Comparison of ENCODE assay signal across 5 mouse cellular contexts in the genomic region with DNA sequence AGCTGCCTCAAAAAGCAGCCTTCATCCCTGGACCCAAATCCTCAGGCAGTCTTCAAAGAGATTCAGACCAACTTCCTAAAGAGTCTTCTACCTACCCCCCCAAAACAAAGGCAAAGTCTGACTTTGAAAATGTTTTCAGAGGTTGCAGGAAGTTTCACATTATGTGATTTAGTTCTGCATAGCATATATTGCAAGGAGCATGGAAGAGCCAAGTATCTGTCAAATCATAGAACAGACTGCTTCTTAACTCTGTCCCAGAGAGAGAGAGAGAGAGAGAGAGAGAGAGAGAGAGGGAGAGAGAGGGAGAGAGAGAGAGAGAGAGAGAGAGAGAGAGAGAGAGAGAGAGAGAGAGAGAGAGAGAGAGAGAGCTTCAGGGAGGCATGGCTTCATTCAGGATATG.
DNase-seq lines count a peak whose midpoint lies in the region; ATAC-seq and TF ChIP-seq lines count a peak whose summit lies in the region.
"Not testable (repeated sequence)": the region's sequence is repeated elsewhere in the genome, so short reads cannot be mapped to it uniquely, and the experiment has no call there.

No protein-coding gene starts in this region.

- ATAC-seq in embryonic facial prominence, embryonic 14.5 days (ENCODE audit: low read depth); lung, embryonic 14.5 days (ENCODE audit: insufficient read depth); lung, postnatal 0 days: not testable (repeated sequence)
- ATAC-seq in forebrain, postnatal 0 days, result peak; percentile 51; the same call in 1 of the 2 replicates
- ATAC-seq in lung, embryonic 16.5 days (ENCODE audit: low read depth), result peak; percentile 32; the same call in 1 of the 2 replicates

- H3K4me2 ChIP-seq in embryonic facial prominence, embryonic 14.5 days (ENCODE audit: low read depth, low read length); forebrain, postnatal 0 days (ENCODE audit: low read depth); lung, embryonic 14.5 days; lung, embryonic 16.5 days (ENCODE audit: low read depth, low read length); lung, postnatal 0 days (replicated peaks; ENCODE audit: low read depth, low read length): not testable (repeated sequence)

- not testable (repeated sequence) for TF ChIP-seq EP300 in lung, postnatal 0 days (IDR thresholded peaks at IDR 0.05)

- H3K27ac ChIP-seq in embryonic facial prominence, embryonic 14.5 days (replicated peaks; ENCODE audit: low read depth, low read length); forebrain, postnatal 0 days (ENCODE audit: low read depth, low read length); lung, embryonic 14.5 days (ENCODE audit: low read depth); lung, embryonic 16.5 days (ENCODE audit: low read length); lung, postnatal 0 days (ENCODE audit: low read length): not testable (repeated sequence)

- not testable (repeated sequence) for H3K36me3 ChIP-seq in embryonic facial prominence, embryonic 14.5 days (ENCODE audit: control insufficient read depth, insufficient read depth, low read length); forebrain, postnatal 0 days (ENCODE audit: insufficient read depth); lung, embryonic 14.5 days (ENCODE audit: insufficient read depth); lung, embryonic 16.5 days (ENCODE audit: control insufficient read depth, insufficient read depth, low read length); lung, postnatal 0 days (ENCODE audit: insufficient read depth, low read length)

- TF ChIP-seq CTCF in forebrain, postnatal 0 days (IDR thresholded peaks at IDR 0.05; ENCODE audit: low read depth); lung, embryonic 14.5 days (IDR thresholded peaks at IDR 0.05; ENCODE audit: low read depth); lung, postnatal 0 days (IDR thresholded peaks at IDR 0.05): not testable (repeated sequence)

- H3K4me3 ChIP-seq in embryonic facial prominence, embryonic 14.5 days (ENCODE audit: low read depth, low read length); forebrain, postnatal 0 days (ENCODE audit: low read depth, low read length); lung, embryonic 14.5 days (ENCODE audit: low read depth, low read length); lung, embryonic 16.5 days (ENCODE audit: low read length); lung, postnatal 0 days (ENCODE audit: low read depth, low read length): not testable (repeated sequence)

- not testable (repeated sequence) for H3K9ac ChIP-seq in embryonic facial prominence, embryonic 14.5 days (ENCODE audit: low read depth, low read length); forebrain, postnatal 0 days; lung, embryonic 14.5 days; lung, embryonic 16.5 days (ENCODE audit: low read length); lung, postnatal 0 days (replicated peaks; ENCODE audit: low read depth)

- H3K4me1 ChIP-seq in embryonic facial prominence, embryonic 14.5 days (ENCODE audit: control insufficient read depth, insufficient read depth, low read length); forebrain, postnatal 0 days (ENCODE audit: insufficient read depth); lung, embryonic 14.5 days (ENCODE audit: insufficient read depth); lung, embryonic 16.5 days (replicated peaks; ENCODE audit: control insufficient read depth, insufficient read depth, low read length); lung, postnatal 0 days (ENCODE audit: insufficient read depth, low read depth, low read length): not testable (repeated sequence)

- DNase-seq in embryonic facial prominence, embryonic 14.5 days (ENCODE audit: low spot score), result peak; percentile 22
- not testable (repeated sequence) for DNase-seq in forebrain, postnatal 0 days
- DNase-seq in lung, embryonic 14.5 days, result peak; percentile 20
- peak; percentile 52 for DNase-seq in lung, postnatal 0 days (ENCODE audit: low spot score)

- H3K9me3 ChIP-seq in embryonic facial prominence, embryonic 14.5 days (ENCODE audit: control insufficient read depth, low read length); forebrain, postnatal 0 days (ENCODE audit: low read length); lung, embryonic 14.5 days (ENCODE audit: low read depth, low read length); lung, embryonic 16.5 days (ENCODE audit: control insufficient read depth, low read length); lung, postnatal 0 days (ENCODE audit: low read length): not testable (repeated sequence)

- not testable (repeated sequence) for H3K27me3 ChIP-seq in embryonic facial prominence, embryonic 14.5 days (replicated peaks; ENCODE audit: control insufficient read depth, insufficient read depth, low read length); forebrain, postnatal 0 days (ENCODE audit: insufficient read depth, low read length); lung, embryonic 14.5 days (ENCODE audit: insufficient read depth, low read length); lung, embryonic 16.5 days (ENCODE audit: control insufficient read depth, insufficient read depth, low read depth, low read length); lung, postnatal 0 days (replicated peaks; ENCODE audit: insufficient read depth, low read length)
